Comparison of ENCODE assay signal across 25 mouse cellular contexts in genomic region chr4:83310990-83311389, GRCm38 (mm10). TPM values are rescaled to one million over a fixed set of nuclear protein-coding genes. Genes with fewer than 3 reads are reported as not detected.
DNase-seq lines count a peak whose midpoint lies in the region; ATAC-seq and TF ChIP-seq lines count a peak whose summit lies in the region.
"Had no signal": no experiment of that assay in that cellular context is flagged by ENCODE, and none has a peak within 500 bp of the region (broad histone marks: within the 10 kb centered on the region; RNA-seq: fewer than 3 reads in every experiment).

No protein-coding gene starts in this region.

- no peak overlapping the region for H3K9ac ChIP-seq in intestine, embryonic 15.5 days
- no peak overlapping the region for H3K9ac ChIP-seq in stomach, embryonic 16.5 days (ENCODE audit: low read length)
- H3K9ac ChIP-seq: embryonic facial prominence, embryonic 15.5 days; forebrain, embryonic 15.5 days; heart, embryonic 13.5 days; liver, embryonic 15.5 days; lung, embryonic 15.5 days had no signal

- TF ChIP-seq POLR2A in kidney, adult 2 months (IDR thresholded peaks at IDR 0.05; ENCODE audit: low read depth, low read length): no peak

- H3K4me2 ChIP-seq in intestine, embryonic 15.5 days (replicated peaks): no peak overlapping the region
- H3K4me2 ChIP-seq in stomach, embryonic 16.5 days (ENCODE audit: low read depth, low read length): no peak overlapping the region
- H3K4me2 ChIP-seq: embryonic facial prominence, embryonic 15.5 days; forebrain, embryonic 15.5 days; heart, embryonic 13.5 days; liver, embryonic 15.5 days; lung, embryonic 15.5 days had no signal

- H3K27me3 ChIP-seq in intestine, embryonic 15.5 days (replicated peaks): no peaks in the 10 kb centered on the region
- no peaks in the 10 kb centered on the region for H3K27me3 ChIP-seq in kidney, adult 2 months (replicated peaks; ENCODE audit: control insufficient read depth, insufficient read depth, low read length)
- no peaks in the 10 kb centered on the region for H3K27me3 ChIP-seq in stomach, embryonic 16.5 days (ENCODE audit: control insufficient read depth, insufficient read depth, low read length)
- H3K27me3 ChIP-seq: CH12.LX; embryonic facial prominence, embryonic 15.5 days; forebrain, embryonic 15.5 days; heart, embryonic 13.5 days; liver, embryonic 15.5 days; lung, embryonic 15.5 days had no signal

- H3K27ac ChIP-seq in intestine, embryonic 15.5 days: 0 out of 2 replicates have a peak overlapping the region, but pooled peaks have one; percentile 19
- H3K27ac ChIP-seq in kidney, adult 2 months (ENCODE audit: insufficient read depth, low read depth, low read length): peak overlapping the region; percentile 54; the same call in 1 of the 2 replicates
- H3K27ac ChIP-seq in stomach, embryonic 16.5 days (ENCODE audit: low read length): 0 out of 2 replicates have a peak overlapping the region, but pooled peaks have one; percentile 7
- H3K27ac ChIP-seq: embryonic facial prominence, embryonic 15.5 days; forebrain, embryonic 15.5 days; heart, adult 2 months; heart, embryonic 13.5 days; hindbrain, postnatal 0 days; limb, embryonic 10.5 days; liver, embryonic 15.5 days; lung, embryonic 15.5 days; macrophage had no signal

- no peak overlapping the region for H3K4me3 ChIP-seq in intestine, embryonic 15.5 days (replicated peaks)
- H3K4me3 ChIP-seq in kidney, adult 2 months (ENCODE audit: insufficient read depth, low read depth, low read length): no peak overlapping the region
- H3K4me3 ChIP-seq in stomach, embryonic 16.5 days (replicated peaks; ENCODE audit: low read length): no peak overlapping the region
- H3K4me3 ChIP-seq: embryonic facial prominence, embryonic 15.5 days; forebrain, embryonic 15.5 days; heart, adult 2 months; heart, embryonic 13.5 days; limb, embryonic 10.5 days; liver, embryonic 15.5 days; lung, embryonic 15.5 days had no signal

- H3K4me1 ChIP-seq in intestine, embryonic 15.5 days (replicated peaks): peaks cover 11% of the 10 kb centered on the region; the same call in 1 of the 2 replicates
- peaks cover 24% of the 10 kb centered on the region for H3K4me1 ChIP-seq in kidney, adult 2 months (ENCODE audit: control insufficient read depth, insufficient read depth, low read length)
- peaks cover 34% of the 10 kb centered on the region for H3K4me1 ChIP-seq in stomach, embryonic 16.5 days (ENCODE audit: control insufficient read depth, insufficient read depth, low read length)

- 59% methylated on average over 10 of the region's 10 CpGs for WGBS in intestine, embryonic 15.5 days
- 36% methylated on average over 10 of the region's 10 CpGs for WGBS in kidney, adult 2 months
- 56% methylated on average over 10 of the region's 10 CpGs for WGBS in stomach, embryonic 16.5 days

- no peaks in the 10 kb centered on the region for H3K9me3 ChIP-seq in intestine, embryonic 15.5 days
- no peaks in the 10 kb centered on the region for H3K9me3 ChIP-seq in stomach, embryonic 16.5 days (replicated peaks; ENCODE audit: control insufficient read depth, low read length)
- H3K9me3 ChIP-seq: embryonic facial prominence, embryonic 15.5 days; forebrain, embryonic 15.5 days; heart, embryonic 13.5 days; limb, embryonic 10.5 days; liver, embryonic 15.5 days; lung, embryonic 15.5 days had no signal

- TF ChIP-seq CTCF in kidney, adult 2 months (conservative IDR thresholded peaks at IDR 0.05; ENCODE audit: insufficient read depth, insufficient read length, low read depth, low read length): no peak

- DNase-seq in kidney, adult 2 months: peak; percentile 54
- DNase-seq in kidney, postnatal 14 days: peak; percentile 47
- no peak for DNase-seq in cerebellum, adult 9-10 months
- DNase-seq: adrenal gland, postnatal 10 days; B cell, adult 2 months; cerebellum, adult 9-11 months; gastrocnemius, postnatal 36 days; heart, adult 2 months; heart, postnatal 14 days; liver; thymus, postnatal 14 days had no signal

- no peaks in the 10 kb centered on the region for H3K36me3 ChIP-seq in intestine, embryonic 15.5 days
- no peaks in the 10 kb centered on the region for H3K36me3 ChIP-seq in kidney, adult 2 months (ENCODE audit: control insufficient read depth, insufficient read depth, low read length)
- H3K36me3 ChIP-seq in stomach, embryonic 16.5 days (ENCODE audit: control insufficient read depth, insufficient read depth, low read length): no peaks in the 10 kb centered on the region
- H3K36me3 ChIP-seq: embryonic facial prominence, embryonic 15.5 days; forebrain, embryonic 15.5 days; heart, embryonic 13.5 days; limb, embryonic 10.5 days; liver, embryonic 15.5 days; lung, embryonic 15.5 days had no signal

- peak; percentile 66 for ATAC-seq in intestine, embryonic 15.5 days
- ATAC-seq in stomach, embryonic 16.5 days (ENCODE audit: insufficient read depth, low FRiP score): no peak
- no peak for ATAC-seq in erythroid progenitor cell, adult 5-6 weeks (replicated peaks; ENCODE audit: low FRiP score, poor library complexity, severe bottlenecking)
- ATAC-seq in frontal cortex, adult (ENCODE audit: low TSS enrichment): no peak
- ATAC-seq: activated CD4-positive, CD25-positive, alpha-beta regulatory T cell, adult 4 months; forebrain, embryonic 15.5 days; hindbrain, postnatal 0 days had no signal

RNA-seq across cellular contexts. Expression of gene Ttc39b, which starts 13.1 kb away (rescaled TPM):
- polyA plus RNA-seq in intestine, embryonic 15.5 days (2015; fragmentation: Nextera tagmentation; extraction: Ambion mirVana): 2.0 and 2.1 TPM in 2 replicates
- polyA plus RNA-seq in kidney, adult 2 months (2012; rRNA removed): 2.0 and 2.5 TPM in 2 replicates
- polyA plus RNA-seq in stomach, embryonic 16.5 days (2015; fragmentation: Nextera tagmentation; extraction: Ambion mirVana): 5.0 TPM in 2 replicates
- total RNA-seq in erythroid progenitor cell, adult 5-6 weeks (2015; ENCODE audit: low replicate concordance): 0.84 and 1.1 TPM in 2 replicates
- 1.0 and 1.4 TPM in 2 replicates for total RNA-seq in erythroid progenitor cell, adult 5-6 weeks (2017; ENCODE audit: low replicate concordance)
